Mouse (Mus musculus) kidney, adult 2 months (tissue): ENCODE data around the gene Otud1.

Experiments
- CTCF ChIP-seq: fragments of 200-500 bp; conservative IDR thresholded peaks from 2 replicates; pipeline ENCODE4 v1.5.1; 2011; ENCODE audit warnings: low read depth, mild to moderate bottlenecking, control low read depth, low read length, moderate library complexity, mixed read lengths; ENCODE audit not compliant: insufficient read depth, insufficient read length
- POLR2A ChIP-seq: fragments of 200-500 bp; IDR thresholded peaks from one replicate; pipeline ENCODE4 v1.6.1; 2011; ENCODE audit warnings: low read depth, low read length, control low read depth

DNA sequence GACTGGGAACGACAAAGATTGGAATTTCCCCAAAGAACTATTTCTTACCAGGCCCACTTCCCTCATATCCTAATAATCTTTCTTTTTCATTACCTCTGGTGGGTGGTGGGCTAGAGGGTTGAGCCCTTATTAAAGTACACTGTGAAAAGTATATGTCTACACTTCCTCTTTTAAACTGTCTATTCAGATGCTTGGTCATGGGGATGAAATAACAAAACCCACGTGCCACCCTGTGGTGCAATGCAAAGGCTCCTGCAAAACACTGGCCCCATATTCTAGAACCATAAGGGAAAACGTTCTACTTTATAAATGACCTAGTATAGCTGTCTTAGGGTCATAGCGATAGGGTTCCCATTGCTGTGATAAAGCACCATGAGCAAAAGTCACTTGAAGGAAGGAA, 49.3 kb downstream of the Otud1 start:
- TF ChIP-seq POLR2A (no peak), CTCF (no peak)
